Mouse (Mus musculus) thymus, postnatal 14 days (tissue): ENCODE measurements at regions not wholly inside any gene's neighbourhood (a gene's known extent, or its start where the extent isn't known, plus 50 kb on each side); places are given as distances from the start of the nearest gene placed in this dataset.
"Not testable (repeated sequence)": the region's sequence is repeated elsewhere in the genome, so short reads cannot be mapped to it uniquely, and the experiment has no call there.

ENCODE experiments used
- DNase-seq: peaks from one replicate; pipeline ENCODE4 v3.0.0; 2021

- no peak for DNase-seq
Observed at GRCm38 (mm10) chr10:85242701-85243100, 57.8 kb upstream of the Cry1 start.

GRCm38 (mm10) chr10:85243556-85243955 lies 58.7 kb upstream of the Cry1 start:
- no peak for DNase-seq

- no peak for DNase-seq
Observed at GRCm38 (mm10) chr10:85265746-85266145, 80.9 kb upstream of the Cry1 start.

GRCm38 (mm10) chr10:85266148-85266547 lies 81.3 kb upstream of the Cry1 start:
- DNase-seq, result no peak

DNA sequence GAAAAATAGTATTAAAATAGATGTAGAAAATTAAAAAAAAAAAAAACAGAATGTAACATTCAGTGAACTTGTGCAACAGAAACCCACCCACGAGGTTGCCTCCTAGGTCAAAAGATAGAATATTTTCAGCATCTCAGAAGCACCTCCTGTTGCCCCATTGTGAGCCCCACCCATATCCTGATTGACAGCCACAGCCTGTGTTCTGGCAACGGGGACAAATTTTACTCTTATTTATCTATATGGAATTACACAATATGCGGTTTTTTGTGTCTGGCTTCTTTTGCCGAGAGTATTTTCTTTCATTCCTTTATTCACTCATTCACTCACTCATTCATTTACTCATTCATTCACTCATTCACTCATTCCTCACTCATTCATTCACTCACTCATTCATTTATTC lies 81.9 kb upstream of the Cry1 start:
- DNase-seq, result no peak

GRCm38 (mm10) chr10:85270209-85270608 lies 85.3 kb upstream of the Cry1 start:
- DNase-seq, result no peak

DNA sequence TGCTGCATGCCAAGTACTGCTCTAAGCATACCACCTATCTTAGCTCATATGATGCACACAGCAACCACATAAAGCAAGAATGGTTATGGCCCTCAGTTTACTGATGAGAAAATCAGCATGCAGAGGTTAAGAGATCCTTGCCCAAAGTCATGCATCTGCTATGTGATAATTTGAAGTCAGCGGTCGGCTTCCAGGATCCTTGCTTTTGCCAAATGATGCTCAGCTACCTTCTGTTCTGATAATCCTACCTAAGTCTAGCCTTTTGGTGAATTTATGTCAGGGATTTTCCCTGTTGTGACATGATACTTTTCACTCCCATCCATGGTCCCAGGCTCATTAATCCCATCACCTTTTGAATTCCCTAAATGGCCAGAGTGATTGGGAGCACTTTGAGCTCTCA lies 91.9 kb upstream of the Cry1 start:
- DNase-seq, result no peak

DNA sequence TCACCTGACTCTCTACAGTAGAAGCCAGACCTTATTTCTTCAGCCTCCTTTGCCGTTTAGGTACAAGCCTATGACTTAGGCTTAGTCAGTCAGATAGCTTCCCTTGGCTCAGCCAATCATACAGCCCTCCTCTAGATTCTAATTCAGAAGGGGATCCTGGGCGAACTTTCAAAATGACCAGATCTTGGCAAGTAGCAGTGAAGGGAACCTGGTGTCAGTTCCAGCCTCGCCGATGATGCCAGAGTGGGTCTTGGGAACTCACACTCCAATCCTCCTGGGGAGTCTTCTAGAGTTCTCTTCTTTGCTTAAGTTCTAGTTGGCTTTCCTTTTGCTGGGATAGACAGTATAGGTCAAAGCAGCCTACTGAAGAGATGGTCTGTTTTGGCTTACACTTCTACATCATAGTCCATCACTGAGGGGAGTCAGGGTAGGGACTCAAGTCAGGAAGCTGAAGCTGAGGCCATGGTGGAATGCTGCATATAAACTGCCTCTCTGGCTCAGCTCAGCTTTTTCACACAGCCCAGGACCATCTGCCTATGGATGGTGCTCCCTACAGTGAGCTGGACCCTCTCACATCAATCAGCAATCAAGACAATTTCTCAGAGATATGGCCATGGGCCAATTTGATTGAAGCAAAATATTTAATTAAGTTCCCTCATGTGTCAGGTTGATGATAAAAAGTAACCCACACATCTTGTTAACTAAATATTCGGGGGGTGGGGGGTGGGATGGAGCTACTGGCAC lies 94.7 kb upstream of the Btbd11 start:
- no peak for DNase-seq

GRCm38 (mm10) chr10:85292477-85292855 lies 94.1 kb upstream of the Btbd11 start:
- no peak for DNase-seq

DNA sequence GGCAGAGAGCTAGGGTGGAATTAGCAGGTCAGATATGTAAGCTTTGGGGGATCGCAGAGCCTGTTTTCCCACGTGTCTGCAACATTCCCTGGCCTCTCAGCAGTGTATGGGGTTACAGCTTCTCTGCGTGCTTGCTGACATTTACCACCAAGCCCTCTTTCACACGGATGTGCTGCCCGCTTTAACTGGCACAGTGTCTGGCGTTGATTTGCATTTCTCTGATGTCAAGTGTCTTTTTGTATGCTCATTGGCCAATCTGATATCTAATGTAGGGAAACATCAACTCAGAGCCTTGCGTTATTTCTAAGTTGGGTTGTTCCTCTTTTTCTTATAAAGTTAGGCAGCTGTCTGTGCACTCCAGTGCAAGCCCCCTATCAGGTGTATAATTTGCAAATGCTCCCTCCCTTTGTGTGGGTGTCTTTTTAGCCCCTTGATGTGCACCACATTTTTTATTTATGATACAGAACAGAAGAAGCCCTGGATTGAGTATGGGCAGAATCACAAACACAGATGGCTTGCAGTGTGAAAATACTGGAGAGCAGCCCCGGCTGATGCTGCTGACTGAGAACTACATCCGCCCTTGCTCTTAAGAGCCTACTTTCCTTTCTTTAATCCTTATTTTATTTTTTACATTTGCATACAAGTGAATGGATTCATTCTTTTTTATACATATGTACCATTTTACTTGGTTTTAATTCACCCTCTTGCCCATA lies 93.4 kb upstream of the Btbd11 start:
- peak; percentile 3 for DNase-seq

- no peak for DNase-seq
Observed at GRCm38 (mm10) chr10:85295133-85295887, 91.3 kb upstream of the Btbd11 start.

GRCm38 (mm10) chr10:85311781-85312180 lies 74.8 kb upstream of the Btbd11 start:
- DNase-seq, result no peak

DNA sequence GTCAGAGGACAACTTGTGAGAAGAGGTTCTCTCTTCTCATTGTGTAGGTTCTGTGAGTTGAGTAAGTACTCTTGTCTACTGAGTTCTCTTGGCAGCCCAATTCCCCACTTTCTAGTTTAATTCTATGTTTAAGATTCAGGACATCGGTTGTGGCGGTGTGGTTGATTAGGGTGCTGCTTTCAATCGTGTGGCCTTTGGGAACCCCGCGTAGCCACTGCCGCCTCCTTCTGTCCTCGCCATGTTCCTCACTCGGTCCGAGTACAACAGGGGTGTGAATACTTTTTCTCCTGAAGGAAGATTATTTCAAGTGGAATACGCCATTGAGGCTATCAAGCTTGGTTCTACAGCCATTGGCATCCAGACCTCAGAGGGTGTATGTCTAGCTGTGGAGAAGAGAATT lies 73.3 kb upstream of the Btbd11 start:
- DNase-seq, result not testable (repeated sequence)

- no peak for DNase-seq
Observed at GRCm38 (mm10) chr10:85320971-85321370, 65.6 kb upstream of the Btbd11 start.

DNA sequence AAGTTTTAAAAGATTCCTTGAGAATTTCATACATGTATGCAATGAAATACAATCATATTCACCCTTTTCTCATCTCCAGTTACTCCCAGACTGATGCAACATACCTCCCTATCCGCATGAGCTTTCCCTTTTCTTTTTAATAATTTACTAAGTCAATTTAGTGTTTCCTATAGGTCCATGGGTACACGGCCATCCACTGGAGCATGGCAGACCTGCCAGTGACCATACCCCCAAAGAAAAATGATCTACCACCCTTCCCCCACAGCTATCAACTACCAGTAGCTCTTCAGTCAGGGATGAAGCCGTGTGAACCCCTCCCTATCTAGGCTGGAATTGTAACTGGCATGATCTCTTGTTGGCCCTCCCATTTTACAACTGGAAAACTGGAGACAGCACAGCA lies 64.3 kb upstream of the Btbd11 start:
- DNase-seq, result no peak

DNA sequence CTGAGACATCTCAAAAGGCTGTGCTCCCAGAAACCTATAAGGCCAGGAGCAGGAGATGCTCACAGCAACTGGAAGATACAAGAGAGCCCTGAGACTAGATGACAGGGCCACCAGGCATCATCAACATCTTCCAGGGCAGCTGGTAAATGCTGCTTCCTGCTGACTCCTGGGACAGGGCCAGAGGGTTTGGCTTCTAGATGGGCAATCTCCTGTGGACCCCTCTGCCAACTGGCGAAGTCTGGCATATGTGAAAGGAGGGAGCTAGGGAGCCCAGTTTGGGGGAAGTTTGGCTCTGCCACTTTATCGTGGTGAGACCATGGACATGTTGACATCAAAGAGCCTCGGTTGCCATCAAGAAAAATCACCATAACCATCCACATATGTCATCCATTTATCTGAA lies 57.2 kb upstream of the Btbd11 start:
- DNase-seq, result no peak

- peak; percentile 11 for DNase-seq
Observed at GRCm38 (mm10) chr10:85330938-85331691, 55.5 kb upstream of the Btbd11 start.
